Mouse (Mus musculus): ENCODE results near the gene Ptrh2.
A peak's percentile ranks its signal among the peaks of the same experiment; 100 is the strongest.
"Not testable (repeated sequence)": the region's sequence is repeated elsewhere in the genome, so short reads cannot be mapped to it uniquely, and the experiment has no call there.

Ptrh2 gene

GRCm38 (mm10) chr11:86734241-86734939 is 50.6 kb downstream of the Ptrh2 start:
- DNase-seq = no peak

- DNase-seq = no peak
Measured at GRCm38 (mm10) chr11:86734993-86735392, 51.2 kb downstream of the Ptrh2 start.

- peak; percentile 41 for DNase-seq
Measured at GRCm38 (mm10) chr11:86737301-86738000, 53.7 kb downstream of the Ptrh2 start.

- DNase-seq = not testable (repeated sequence)
Measured at GRCm38 (mm10) chr11:86738308-86738707, 54.5 kb downstream of the Ptrh2 start.

GRCm38 (mm10) chr11:86738956-86739355 is 55.2 kb downstream of the Ptrh2 start:
- no peak for DNase-seq

GRCm38 (mm10) chr11:86739470-86739869 is 55.7 kb downstream of the Ptrh2 start:
- DNase-seq = no peak

GRCm38 (mm10) chr11:86741505-86741904 is 57.7 kb downstream of the Ptrh2 start:
- DNase-seq = no peak
